Mouse (Mus musculus) bone marrow, adult 2 months (tissue): ENCODE results near the gene Zfp974. TPM values are rescaled to one million over a fixed set of nuclear protein-coding genes. Genes with fewer than 3 reads are reported as not detected.
"Not testable (repeated sequence)": the region's sequence is repeated elsewhere in the genome, so short reads cannot be mapped to it uniquely, and the experiment has no call there.

ENCODE experiments used
- H3K27ac ChIP-seq: fragments of 200-500 bp; 2 replicates; pipeline ENCODE4 v1.5.1; 2012; ENCODE audit warnings: low read depth, mild to moderate bottlenecking, control low read depth, inconsistent platforms, low read length; ENCODE audit not compliant: control insufficient read depth, poor library complexity, insufficient read depth
- H3K4me1 ChIP-seq: fragments of 200-500 bp; 2 replicates; pipeline ENCODE4 v1.6.1; 2011; ENCODE audit warnings: low read length; ENCODE audit not compliant: control insufficient read depth, insufficient read depth
- H3K4me3 ChIP-seq: fragments of 200-500 bp; replicated peaks from 2 replicates; pipeline ENCODE3; 2011; ENCODE audit warnings: mild to moderate bottlenecking, low read depth, low read length, control low read depth; ENCODE audit not compliant: control insufficient read depth
- CTCF ChIP-seq: fragments of 200-500 bp; IDR thresholded peaks from 2 replicates; pipeline ENCODE4 v1.5.1; 2011; ENCODE audit warnings: low read length, control low read depth; ENCODE audit not compliant: control insufficient read depth, insufficient read depth
- POLR2A ChIP-seq: fragments of 200-500 bp; IDR thresholded peaks from 2 replicates; pipeline ENCODE4 v1.6.1; 2011; ENCODE audit warnings: low read depth, mild to moderate bottlenecking, control low read depth, low read length, borderline replicate concordance; ENCODE audit not compliant: control insufficient read depth
- WGBS: fragments of 180-500 bp; shearing (Covaris S2); methylation state at CpG from one replicate; pipeline ENCODE4 v1.1.7; 2018; 5-methylcytosine and 5-hydroxymethylcytosine counted together
- polyA plus RNA-seq: library from polyadenylated mRNA; stranded (reverse); fragments of >200 nt; gene quantifications from 2 replicates; pipeline ENCODE4 v1.2.4, GENCODE M21; 2011; ENCODE audit warnings: low replicate concordance; ENCODE audit not compliant: missing spikeins, insufficient read depth, insufficient read length

Gene Zfp974
- polyA plus RNA-seq, 1 experiment: 5.4 TPM

GRCm38 (mm10) chr7:27900601-27901000 is 28.7 kb downstream of the Zfp974 start:
- Histone ChIP-seq H3K4me1 (no peaks in the 10 kb centered on the region), H3K27ac (no peak overlapping the region), H3K4me3 (no peak overlapping the region)
- TF ChIP-seq POLR2A: no peak
- no peak for TF ChIP-seq CTCF
- WGBS: 86% methylated on average over 4 of the region's 4 CpGs

GRCm38 (mm10) chr7:27881721-27882120 is 47.5 kb downstream of the Zfp974 start:
- Histone ChIP-seq H3K4me1 (no peaks in the 10 kb centered on the region), H3K4me3 (no peak overlapping the region), H3K27ac (no peak overlapping the region)
- TF ChIP-seq CTCF (no peak), POLR2A (no peak)
- WGBS: 89% methylated on average over 4 of the region's 4 CpGs

- not testable (repeated sequence) for H3K27ac ChIP-seq, H3K4me3 ChIP-seq, H3K4me1 ChIP-seq
- WGBS: 77% methylated on average over 5 of the region's 5 CpGs
Observed at GRCm38 (mm10) chr7:27862578-27862977, 66.7 kb downstream of the Zfp974 start.

GRCm38 (mm10) chr7:27860396-27861235 is 68.6 kb downstream of the Zfp974 start:
- under 1% methylated on average over 22 of the region's 22 CpGs for WGBS

GRCm38 (mm10) chr7:27859301-27860251 is 69.7 kb downstream of the Zfp974 start:
- Histone ChIP-seq H3K27ac (no peak overlapping the region; the same call in 1 of the 2 replicates), H3K4me1 (peaks cover 1% of the 10 kb centered on the region; the same call in 1 of the 2 replicates), H3K4me3 (peak overlapping the region; percentile 71)
- TF ChIP-seq POLR2A (no peak), CTCF (no peak)
- 21% methylated on average over 10 of the region's 10 CpGs for WGBS

More at GRCm38 (mm10) chr7:27860396-27861235, 68.6 kb downstream of the Zfp974 start:
- TF ChIP-seq CTCF (no peak), POLR2A (0 out of 2 replicates have a peak, but pooled peaks have one; percentile 16)
- H3K4me1 ChIP-seq: peaks cover 1% of the 10 kb centered on the region; the same call in 1 of the 2 replicates
- H3K27ac ChIP-seq: peak overlapping the region; percentile 67
- H3K4me3 ChIP-seq: peak overlapping the region; percentile 71

Other genes starting within 250 kb of the Zfp974 start
- 1.2 and 4.2 TPM in 2 replicates for gene Zfp607b, start 240.1 kb downstream of the Zfp974 start, polyA plus RNA-seq
- gene Zfp60, start 198.1 kb downstream of the Zfp974 start, polyA plus RNA-seq: 2.7 and 4.5 TPM in 2 replicates
- 2.0 and 3.8 TPM in 2 replicates for gene Zfp626, start 122.3 kb downstream of the Zfp974 start, polyA plus RNA-seq
- gene Zfp59, start 90.9 kb downstream of the Zfp974 start, polyA plus RNA-seq: 0.95 and 1.2 TPM in 2 replicates
- 0.40 and 2.3 TPM in 2 replicates for gene Zfp607a, start 71.9 kb downstream of the Zfp974 start, polyA plus RNA-seq
- 3.2 and 6.0 TPM in 2 replicates for gene Zfp780b, start 49.7 kb upstream of the Zfp974 start, polyA plus RNA-seq
- 0.34 and 1.1 TPM in 2 replicates for gene Zfp850, start 84.7 kb upstream of the Zfp974 start, polyA plus RNA-seq
- gene Psmc4, start 120.6 kb upstream of the Zfp974 start, polyA plus RNA-seq: 81.0 and 119 TPM in 2 replicates
- gene Fcgbp, start 141.8 kb upstream of the Zfp974 start, polyA plus RNA-seq: not detected in 2 replicates
- not detected in 2 replicates for gene 9530053A07Rik, start 200.0 kb upstream of the Zfp974 start, polyA plus RNA-seq
- gene Fbl, start 240.2 kb upstream of the Zfp974 start, polyA plus RNA-seq: 104 and 144 TPM in 2 replicates